Mouse (Mus musculus) lung, adult 2 months (tissue): ENCODE results near the gene Gm10382.

Experiments used
- CTCF ChIP-seq: fragments of 200-500 bp; IDR thresholded peaks from 2 replicates; pipeline ENCODE4 v1.5.1; 2011; ENCODE audit warnings: mild to moderate bottlenecking, low read length, control low read depth; ENCODE audit not compliant: insufficient read depth
- POLR2A ChIP-seq: fragments of 200-500 bp; IDR thresholded peaks from 2 replicates; pipeline ENCODE4 v1.6.1; 2011; ENCODE audit warnings: low read depth, mild to moderate bottlenecking, control low read depth, low read length, borderline replicate concordance; ENCODE audit errors: extremely low read depth

GRCm38 (mm10) chr5:125351057-125351456 lies 38.1 kb upstream of the Gm10382 start:
- TF ChIP-seq CTCF (no peak), POLR2A (no peak)
